Mouse (Mus musculus) gastrocnemius, postnatal 25 days (tissue): Measurements from ENCODE around the gene Pgf. TPM values are rescaled to one million over a fixed set of nuclear protein-coding genes. Genes with fewer than 3 reads are reported as not detected.

Experiments
- DNase-seq: peaks from one replicate; pipeline ENCODE4 v3.0.0; 2022
- total RNA-seq, 2 experiments: library from RNA; stranded (reverse); gene quantifications; 1 replicate in 1 of 2; 2 replicates in 1 of 2; pipeline ENCODE4 v1.2.3; 2021

Gene Pgf
- total RNA-seq, 2 experiments from 2014 or later = 1.3 to 1.8 TPM

DNA sequence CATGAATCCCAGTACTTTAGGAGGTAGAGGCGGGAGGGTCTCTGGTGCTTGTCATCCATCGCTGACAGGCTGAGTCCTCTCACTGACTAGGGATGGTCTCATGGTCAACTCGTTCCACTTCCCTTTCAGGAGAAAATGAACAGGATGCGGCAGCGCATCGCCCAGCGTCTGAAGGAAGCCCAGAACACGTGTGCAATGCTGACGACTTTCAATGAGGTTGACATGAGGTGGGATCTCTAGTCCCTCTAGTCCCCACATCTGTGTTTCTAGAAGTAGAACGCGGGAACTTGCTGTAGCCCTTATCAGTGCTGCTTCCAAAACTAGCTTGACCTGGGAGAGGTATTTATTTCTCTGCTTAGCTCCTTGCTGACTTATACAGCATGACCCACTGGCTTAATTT, 53.9 kb downstream of the Pgf start:
- DNase-seq = no peak

DNA sequence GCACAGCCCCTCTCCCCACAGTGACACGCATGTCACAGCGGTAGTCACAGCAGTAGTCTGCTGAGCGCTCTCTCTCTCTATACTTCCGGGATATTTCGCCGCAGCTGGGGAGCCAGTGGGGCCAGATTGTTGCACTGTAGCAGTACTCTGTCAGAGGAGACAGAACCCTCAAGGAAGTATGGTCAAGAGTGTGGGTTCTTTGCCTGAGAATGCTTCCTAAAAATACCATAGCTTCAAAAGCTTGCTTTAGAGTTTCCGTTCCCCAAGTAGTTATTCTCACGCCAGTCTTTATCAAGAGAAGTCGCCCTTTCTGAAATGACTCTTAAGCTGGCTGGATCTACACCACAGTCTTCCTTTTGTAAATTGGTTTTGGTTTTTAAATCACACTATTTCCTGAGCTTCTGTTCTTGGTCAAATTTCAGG, 54.5 kb downstream of the Pgf start:
- DNase-seq = no peak

DNA sequence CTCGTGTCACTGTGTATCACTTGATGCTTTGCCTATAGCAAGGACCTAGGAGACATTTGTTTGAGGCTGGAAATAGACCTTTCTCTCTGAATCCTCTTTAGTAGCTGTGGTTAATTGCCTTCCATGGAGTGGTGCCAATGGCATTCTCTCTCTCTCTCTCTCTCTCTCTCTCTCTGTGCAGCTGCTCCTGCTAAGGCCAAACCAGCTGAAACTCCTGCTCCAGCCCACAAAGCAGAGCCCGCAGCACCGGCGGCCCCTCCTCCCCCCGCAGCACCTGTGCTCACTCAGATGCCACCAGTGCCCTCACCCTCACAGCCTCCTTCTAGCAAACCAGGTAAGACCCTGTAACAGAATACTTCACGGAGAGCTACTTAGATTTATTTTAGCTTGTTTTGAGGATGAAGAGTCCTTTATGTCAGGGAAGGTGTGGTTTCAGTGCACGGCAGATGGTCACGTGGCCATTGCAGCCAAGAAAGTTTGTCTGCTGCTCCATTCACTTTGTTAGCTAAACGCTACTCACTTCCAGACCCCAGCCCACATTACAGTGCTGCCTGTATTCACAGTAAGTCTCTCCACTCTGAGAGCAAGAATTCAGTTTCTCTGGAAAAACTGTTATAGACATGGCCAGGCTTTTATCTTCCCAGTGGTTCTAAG, 55.7 kb downstream of the Pgf start:
- no peak for DNase-seq

Other genes starting within 250 kb of the Pgf start
- gene Fcf1, start 206.9 kb downstream of the Pgf start, total RNA-seq = 10 to 100 TPM; 26.7 to 27.0 TPM
- gene Arel1, start 206.9 kb downstream of the Pgf start, total RNA-seq = 10 to 100 TPM; 16.6 to 18.9 TPM
- gene Ylpm1, start 181.5 kb downstream of the Pgf start, total RNA-seq = 10 to 100 TPM; 15.8 to 16.5 TPM
- 1 to 10 TPM; 2.2 to 2.3 TPM for gene Prox2, start 67.0 kb downstream of the Pgf start, total RNA-seq
- 100 to 1,000 TPM; 326 to 330 TPM for gene Dlst, start 67.0 kb downstream of the Pgf start, total RNA-seq
- 1 to 10 TPM in 1 of 2 experiments, under 1 TPM in 1; 0.95 to 1.1 TPM for gene Rps6kl1, start 26.5 kb downstream of the Pgf start, total RNA-seq
- 10 to 100 TPM; 47.1 to 54.2 TPM for gene Eif2b2, start 41.7 kb upstream of the Pgf start, total RNA-seq
- gene Mlh3, start 92.8 kb upstream of the Pgf start, total RNA-seq = 1 to 10 TPM; 6.3 to 7.3 TPM
- gene Acyp1, start 110.6 kb upstream of the Pgf start, total RNA-seq = 10 to 100 TPM; 41.4 to 47.9 TPM
- gene Zc2hc1c, start 110.8 kb upstream of the Pgf start, total RNA-seq = 1 to 10 TPM; 1.1 to 1.2 TPM
- gene Nek9, start 161.6 kb upstream of the Pgf start, total RNA-seq = 10 to 100 TPM; 76.8 to 83.5 TPM
- gene Tmed10, start 197.1 kb upstream of the Pgf start, total RNA-seq = 100 to 1,000 TPM in 1 of 2 experiments, 10 to 100 TPM in 1; 97.1 to 117 TPM